Mouse (Mus musculus): Measurements from ENCODE around the gene Gm45785.

GRCm38 (mm10) chr7:140828171-140828881, 27.8 kb downstream of the Gm45785 start:
- TF ChIP-seq CTCF (IDR thresholded peaks at IDR 0.05; ENCODE audit: borderline replicate concordance, extremely low read depth, insufficient read depth, insufficient read length) (peak; percentile 57; the same call in 1 of the 2 replicates), POLR2A (IDR thresholded peaks at IDR 0.05; ENCODE audit: borderline replicate concordance, extremely low read depth, insufficient read depth, insufficient read length, poor library complexity, severe bottlenecking) (no peak)

All from brain, embryonic 14.5 days (tissue).